Mouse (Mus musculus) liver, adult 10 weeks (tissue): ENCODE results near the gene Prmt8. TPM values are rescaled to one million over a fixed set of nuclear protein-coding genes. Genes with fewer than 3 reads are reported as not detected.

Source experiments
- polyA plus RNA-seq: library from polyadenylated mRNA; stranded (reverse); fragments of 350-450 nt; fragmentation: Illumina TruSeq; extraction: RNeasy Lipid Tissue Mini Kit (QIAGEN cat#74804); gene quantifications from one replicate; pipeline ENCODE4 v1.2.3, GENCODE M21; 2014; ENCODE audit warnings: low read depth, low replicate concordance

Prmt8 gene
- polyA plus RNA-seq = not detected

GRCm38 (mm10) chr6:127769275-127770156 lies at the start of gene Prmt8:
Prmt8 (minus strand) TSS chr6:127769472.

Other genes with a start within 250 kb of the Prmt8 start
- 0.08 TPM for gene Cracr2a, start 208.1 kb downstream of the Prmt8 start, polyA plus RNA-seq
- not detected for gene Tspan11, start 118.1 kb upstream of the Prmt8 start, polyA plus RNA-seq